Mouse (Mus musculus): ENCODE measurements at regions not wholly inside any gene's neighbourhood (a gene's known extent, or its start where the extent isn't known, plus 50 kb on each side); places are given as distances from the start of the nearest gene placed in this dataset.
A peak's percentile ranks its signal among the peaks of the same experiment; 100 is the strongest.

DNA sequence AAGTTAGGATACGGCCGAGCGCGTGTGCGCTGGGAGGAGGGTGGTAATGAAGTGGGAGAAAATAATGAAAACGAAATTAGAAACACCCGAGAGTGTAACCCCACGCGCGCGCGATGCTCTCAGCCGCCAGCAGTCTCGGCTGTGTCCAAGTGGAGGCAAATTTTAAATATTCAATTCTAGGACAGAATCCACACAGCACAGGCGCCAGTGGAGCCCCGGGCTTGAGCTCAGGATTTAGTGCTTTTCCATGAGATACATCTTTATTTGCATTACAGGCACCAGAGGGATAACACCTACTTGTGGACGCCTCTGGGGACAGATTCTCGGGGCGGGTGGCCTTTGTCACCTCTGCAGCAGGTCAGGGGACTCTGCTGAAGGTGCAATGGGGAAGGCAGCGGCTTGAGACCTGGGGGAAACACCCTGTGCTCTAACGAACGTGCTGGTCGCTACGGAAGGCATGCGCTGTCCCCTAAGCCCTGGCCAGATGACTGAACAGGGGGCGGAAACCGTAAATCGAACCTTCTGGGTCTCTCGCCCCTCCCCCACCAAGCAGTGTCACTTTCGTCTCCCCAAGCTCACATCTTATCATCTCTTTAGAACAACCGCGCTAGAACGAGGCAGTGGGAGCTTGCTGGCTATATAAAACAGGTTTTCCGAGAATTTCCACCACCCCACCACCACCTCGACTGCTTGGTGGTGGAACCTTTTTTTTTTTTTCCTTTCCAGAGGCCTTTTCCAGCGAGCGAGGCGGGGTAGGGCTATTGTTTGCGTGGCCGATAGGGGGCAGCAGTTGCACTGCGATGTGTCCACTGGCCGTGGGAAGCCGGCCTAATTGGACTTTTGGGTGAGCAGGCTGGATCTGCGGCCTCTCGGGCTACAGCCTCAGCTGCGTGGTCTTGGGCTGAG, 61.2 kb downstream of the Ccdc54 start:
- TF ChIP-seq CTCF (conservative IDR thresholded peaks at IDR 0.05; ENCODE audit: low read length): peak; percentile 92
- TF ChIP-seq NANOG (IDR thresholded peaks at IDR 0.05; ENCODE audit: borderline replicate concordance, low read length): no peak
